Mouse (Mus musculus) kidney, adult 9 months (tissue): ENCODE data around the gene Hcst.

Experiments used
- DNase-seq: peaks from one replicate; pipeline ENCODE4 v3.0.0; 2022

Gene Hcst

GRCm38 (mm10) chr7:30419561-30420499, at the start of gene Hcst:
Gene Hcst (minus strand): TSS chr7:30419854.
- DNase-seq: no peak

DNA sequence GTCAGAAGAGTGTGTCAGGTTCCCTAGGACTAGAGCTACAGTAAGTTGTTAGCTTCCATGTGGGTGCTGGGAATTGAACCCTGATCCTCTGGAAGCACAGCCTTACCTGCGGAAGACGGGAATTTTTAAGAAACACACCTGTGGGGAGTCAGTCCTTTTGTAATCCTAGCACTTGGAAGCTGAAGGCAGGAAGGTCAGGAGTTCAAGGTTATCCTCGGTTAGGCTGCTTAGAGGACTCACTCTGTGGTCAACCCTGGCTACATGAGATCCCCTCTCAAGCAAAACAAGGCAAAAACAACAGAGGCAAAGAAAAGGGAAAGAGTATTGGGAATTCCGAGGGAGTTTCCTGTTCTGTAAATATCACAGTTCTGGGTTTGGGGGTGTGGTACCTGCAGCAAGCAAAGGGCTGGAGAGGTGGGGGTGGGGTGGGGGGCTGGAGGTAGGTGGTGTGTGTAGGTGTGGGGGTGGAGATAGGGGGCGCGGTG, 45.2 kb upstream of the Hcst start:
- no peak for DNase-seq

DNA sequence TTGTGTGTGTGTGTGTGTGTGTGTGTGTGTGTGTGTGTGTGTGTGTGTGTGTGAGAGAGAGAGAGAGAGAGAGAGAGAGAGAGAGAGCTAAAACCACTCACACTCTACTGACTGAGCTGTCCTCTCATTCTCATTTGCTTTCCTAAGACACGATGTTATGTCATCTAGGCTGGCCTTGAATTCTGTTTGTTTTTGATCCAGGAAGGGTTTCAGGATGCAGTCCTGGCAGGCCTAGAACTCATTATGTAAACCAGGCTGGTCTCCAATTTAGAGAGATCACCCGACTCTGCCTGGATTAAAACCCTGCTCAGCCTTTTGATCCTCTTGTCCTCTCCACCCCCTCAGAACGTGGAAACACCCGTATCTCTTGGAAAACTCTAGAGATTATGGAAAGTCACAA, 44.3 kb upstream of the Hcst start:
- no peak for DNase-seq

DNA sequence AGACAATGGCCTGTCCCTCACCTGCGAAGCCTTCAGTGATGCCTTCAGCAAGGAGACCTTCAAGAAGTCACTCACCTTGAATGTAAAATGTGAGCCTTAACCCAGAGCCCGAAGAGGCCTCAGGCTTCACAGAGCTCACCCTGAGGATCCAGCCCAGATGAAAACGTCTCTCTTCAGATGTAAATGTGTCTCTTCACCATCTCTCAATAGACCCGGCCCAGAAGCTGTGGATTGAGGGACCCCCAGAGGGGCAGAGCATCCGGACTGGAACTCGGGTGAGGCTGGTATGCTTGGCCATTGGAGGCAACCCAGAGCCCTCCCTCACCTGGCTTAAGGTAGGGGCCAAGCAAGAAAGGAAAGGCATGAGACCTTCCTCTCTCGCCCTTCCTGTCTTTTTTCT, 43.9 kb upstream of the Hcst start:
- DNase-seq: no peak

DNA sequence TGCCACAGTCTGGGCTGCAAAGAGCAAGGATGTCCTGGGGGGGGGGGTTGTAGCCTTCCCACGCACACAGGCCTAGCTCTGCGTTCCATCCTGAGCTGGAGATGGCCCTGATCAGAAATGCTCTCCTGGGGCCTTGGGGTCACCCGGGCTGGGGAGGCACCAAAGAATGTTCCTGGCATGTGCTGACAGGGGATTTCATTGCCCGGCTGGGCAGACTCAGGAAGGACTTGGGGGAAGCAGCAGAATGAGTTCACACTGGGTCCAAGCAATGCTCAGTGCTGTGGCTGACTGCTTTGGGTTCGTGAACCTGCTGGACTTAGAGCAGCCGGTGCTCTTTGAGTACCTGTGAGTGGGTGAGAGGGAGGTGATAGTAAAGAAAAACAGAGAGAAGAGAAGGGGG, 39.8 kb upstream of the Hcst start:
- no peak for DNase-seq

DNA sequence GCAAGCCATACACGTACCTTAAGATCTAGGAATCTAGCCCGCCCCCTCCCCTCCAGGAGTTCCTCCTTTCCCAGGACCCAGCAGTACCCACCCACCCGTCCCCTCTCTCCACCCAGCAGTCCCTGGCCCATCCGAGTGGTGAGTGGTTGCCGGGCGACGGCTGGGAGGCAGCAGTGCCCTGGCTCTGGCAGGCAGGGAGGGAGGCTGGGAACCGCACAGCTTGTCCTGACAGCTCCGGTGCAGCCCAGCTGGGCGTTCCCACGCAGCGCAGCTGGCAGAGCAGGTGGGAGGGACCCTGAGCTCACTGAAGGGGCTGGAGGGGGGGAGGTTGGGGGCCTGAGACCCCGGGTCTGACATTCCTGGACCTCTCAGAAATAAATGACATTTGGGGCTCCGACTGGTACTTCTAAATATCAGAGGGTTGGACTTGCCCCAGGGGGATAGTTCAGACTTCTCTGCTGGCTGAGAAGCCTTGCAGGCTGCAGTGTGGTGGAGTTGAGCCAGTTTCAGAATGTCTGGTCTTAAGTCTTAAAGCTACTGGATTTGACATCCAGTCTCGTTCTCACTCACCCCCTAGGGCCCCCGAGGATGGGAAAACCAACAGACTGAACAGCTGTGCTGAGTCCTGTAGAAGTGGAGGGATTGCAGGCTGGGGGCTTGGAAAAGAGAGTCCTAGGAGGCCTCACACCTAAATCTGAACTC, 38.1 kb upstream of the Hcst start, which contains the start of the genes Kirrel2 and Nphs1:
Kirrel2 (minus strand) TSS at position 62 of the 702 bp plus-strand sequence.
Nphs1 (plus strand) TSS at position 687 of the 702 bp plus-strand sequence.
- DNase-seq: no peak

GRCm38 (mm10) chr7:30456911-30457628, 37.4 kb upstream of the Hcst start:
- DNase-seq: no peak

DNA sequence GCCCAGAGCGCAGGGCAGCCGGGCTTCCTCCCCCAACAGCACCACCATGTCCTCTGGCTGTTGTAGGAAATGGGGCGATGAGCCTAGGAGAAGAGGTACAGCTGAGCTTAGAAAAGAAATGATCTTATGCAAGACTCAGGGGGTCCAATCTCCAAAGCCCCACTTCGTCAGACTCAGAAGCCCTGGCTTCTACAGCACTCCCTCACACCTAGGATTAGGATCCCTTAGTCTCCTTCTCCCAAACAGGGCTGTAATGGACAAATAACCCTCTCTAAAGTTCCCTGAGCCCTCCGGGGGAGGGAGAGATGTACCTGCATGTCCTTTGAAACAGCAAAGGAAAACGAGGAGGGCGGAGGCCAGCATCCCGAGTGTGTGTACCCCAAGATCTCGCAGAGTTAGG, 36.8 kb upstream of the Hcst start:
- DNase-seq: no peak

DNA sequence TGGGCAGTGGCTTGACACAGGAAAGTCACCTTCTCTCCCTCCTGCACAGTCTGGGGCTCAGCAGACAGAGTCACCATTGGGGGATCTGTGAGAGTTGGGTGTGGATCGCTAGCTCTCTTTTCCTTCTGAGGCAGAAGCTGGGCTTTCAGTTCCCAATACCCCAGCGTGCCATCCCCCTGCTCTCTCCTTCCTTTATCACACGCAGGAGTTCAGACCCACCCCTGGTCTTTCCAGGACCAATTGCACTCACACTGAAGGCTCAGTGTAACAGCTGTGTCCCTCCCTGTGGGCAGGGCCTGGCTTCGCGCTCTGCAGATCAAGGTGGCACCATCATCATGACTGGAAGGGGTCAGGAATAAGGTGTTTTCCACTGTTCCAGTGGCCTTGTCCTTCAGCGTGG, 34.6 kb upstream of the Hcst start:
- no peak for DNase-seq

- peak; percentile 63 for DNase-seq
Observed at GRCm38 (mm10) chr7:30453766-30454165, 34.1 kb upstream of the Hcst start.

GRCm38 (mm10) chr7:30453327-30453726, 33.7 kb upstream of the Hcst start:
- no peak for DNase-seq

GRCm38 (mm10) chr7:30450241-30450640, 30.6 kb upstream of the Hcst start:
- DNase-seq: no peak

DNA sequence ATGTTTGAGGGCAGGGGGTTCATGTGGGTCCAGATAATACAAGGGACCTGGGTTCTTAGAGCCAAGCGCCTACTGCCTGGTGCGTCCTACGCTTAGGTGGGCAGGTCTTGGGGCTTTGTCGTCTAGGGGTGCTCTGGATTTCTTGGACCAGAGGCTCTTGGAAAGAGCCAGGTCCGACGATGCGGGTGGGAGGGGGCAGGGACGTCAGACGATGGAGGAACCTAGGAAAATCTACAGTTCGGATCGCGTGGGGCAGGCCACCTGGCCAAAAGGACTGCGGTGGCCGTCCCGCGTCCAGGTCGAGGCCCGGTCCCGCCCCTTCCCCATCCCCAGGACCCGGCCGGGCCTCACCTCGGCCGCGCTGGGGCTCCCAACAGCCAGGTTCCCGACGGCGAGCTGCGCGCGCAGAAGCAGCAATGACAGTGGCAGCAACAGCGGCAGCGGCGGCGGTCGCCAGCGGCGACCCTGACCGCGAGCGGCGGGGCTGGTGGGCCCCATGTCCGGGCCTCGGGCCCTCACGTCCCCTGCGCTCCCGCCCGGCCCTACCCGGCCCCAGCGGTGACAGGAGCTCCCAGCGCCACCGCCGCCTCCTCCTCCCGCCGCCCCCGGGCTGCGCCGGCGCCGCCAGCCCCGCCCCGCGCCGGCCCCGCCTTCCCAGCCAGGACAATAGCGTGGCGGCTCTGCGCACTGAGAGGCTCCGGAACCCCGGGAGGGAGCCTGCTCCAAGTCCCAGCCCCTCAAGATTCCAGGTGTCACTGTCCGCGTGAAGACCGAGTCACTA, 25.5 kb upstream of the Hcst start, which contains the start of gene Aplp1:
Aplp1 (minus strand) TSS at position 565 of the 781 bp plus-strand sequence.
- peak; percentile 31 for DNase-seq

DNA sequence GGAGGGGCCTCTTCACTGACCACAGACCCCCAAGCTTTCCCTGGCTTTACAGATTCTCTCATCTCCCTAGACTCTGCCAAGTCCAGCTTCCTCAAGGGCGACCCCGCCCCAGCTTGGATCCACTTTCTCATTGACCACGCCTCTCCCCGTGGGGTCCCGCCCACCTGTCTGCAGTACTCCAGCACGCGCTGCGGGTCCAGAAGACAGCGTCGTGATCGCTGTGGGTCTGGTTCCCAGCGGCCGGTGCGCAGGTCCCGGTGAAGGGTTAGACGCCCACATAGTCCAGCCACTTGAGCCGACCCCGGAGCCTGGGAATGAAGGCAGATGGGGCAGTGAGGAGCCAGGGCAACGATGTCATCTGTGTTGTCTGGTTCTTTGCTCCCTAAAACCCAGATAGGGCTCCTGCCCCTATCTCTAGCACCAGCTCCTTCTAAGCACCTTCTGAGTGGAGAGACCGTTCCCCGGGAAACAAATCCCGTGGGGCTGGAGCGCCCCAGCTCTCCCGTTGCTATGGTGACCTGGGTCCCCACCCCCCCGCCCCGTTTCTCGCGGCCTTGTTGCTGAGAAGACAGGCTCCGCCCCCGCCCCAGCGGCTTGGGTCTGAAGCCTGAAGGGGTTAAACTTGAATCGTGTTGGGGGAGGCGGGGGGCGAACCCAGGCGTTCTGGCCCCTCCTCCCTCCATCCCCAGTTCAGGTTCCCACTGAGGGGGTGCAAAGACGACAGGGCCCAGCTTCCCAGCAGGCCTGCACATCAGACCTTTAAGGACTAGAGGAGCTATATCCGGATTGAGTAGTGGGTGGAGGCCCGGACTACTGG, 24.7 kb upstream of the Hcst start:
- DNase-seq: no peak

GRCm38 (mm10) chr7:30443696-30444095, 24.0 kb upstream of the Hcst start:
- DNase-seq: no peak

DNA sequence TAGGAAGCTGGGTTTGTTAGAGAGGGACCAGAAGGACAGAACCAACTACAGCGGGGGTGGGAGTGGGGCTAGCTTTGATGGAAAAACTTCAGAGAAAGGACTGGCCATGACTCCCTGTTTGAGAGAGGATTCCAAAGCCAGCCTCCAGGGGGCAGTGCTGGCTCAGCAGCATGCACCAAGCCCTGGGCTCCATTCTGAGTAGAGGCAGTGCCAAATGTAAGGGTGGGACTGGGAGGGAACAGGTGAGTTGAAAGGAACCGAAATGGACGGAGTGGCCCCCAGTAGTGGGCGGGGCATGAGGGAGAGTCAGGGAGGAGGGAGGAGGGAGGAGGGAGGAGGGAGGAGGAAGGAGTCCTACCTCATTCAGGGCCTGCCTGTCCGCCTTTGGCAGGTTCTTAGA, 21.0 kb upstream of the Hcst start:
- peak; percentile 35 for DNase-seq

DNA sequence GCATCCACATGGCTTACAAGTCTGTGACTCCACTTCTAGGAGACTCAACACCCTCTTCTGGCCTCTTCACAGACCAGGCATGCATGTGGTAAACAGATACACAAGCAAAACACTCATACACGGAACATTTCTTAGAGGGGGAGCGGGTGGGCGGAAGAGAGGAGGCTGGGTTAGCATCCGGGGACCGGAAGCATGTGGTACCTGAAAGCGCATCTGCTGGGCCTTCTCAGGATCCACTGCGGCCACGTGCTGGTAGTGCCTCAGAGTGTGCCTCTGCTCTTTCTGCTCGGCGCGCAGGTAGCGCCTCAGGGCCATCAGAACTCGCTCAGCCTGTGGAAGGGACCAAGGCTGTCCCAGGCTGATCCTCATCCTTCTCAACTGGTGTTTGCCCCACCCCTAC, 20.1 kb upstream of the Hcst start:
- DNase-seq: no peak

- no peak for DNase-seq
Observed at GRCm38 (mm10) chr7:30436879-30437278, 17.2 kb upstream of the Hcst start.

GRCm38 (mm10) chr7:30435156-30435555, 15.5 kb upstream of the Hcst start:
- DNase-seq: no peak

DNA sequence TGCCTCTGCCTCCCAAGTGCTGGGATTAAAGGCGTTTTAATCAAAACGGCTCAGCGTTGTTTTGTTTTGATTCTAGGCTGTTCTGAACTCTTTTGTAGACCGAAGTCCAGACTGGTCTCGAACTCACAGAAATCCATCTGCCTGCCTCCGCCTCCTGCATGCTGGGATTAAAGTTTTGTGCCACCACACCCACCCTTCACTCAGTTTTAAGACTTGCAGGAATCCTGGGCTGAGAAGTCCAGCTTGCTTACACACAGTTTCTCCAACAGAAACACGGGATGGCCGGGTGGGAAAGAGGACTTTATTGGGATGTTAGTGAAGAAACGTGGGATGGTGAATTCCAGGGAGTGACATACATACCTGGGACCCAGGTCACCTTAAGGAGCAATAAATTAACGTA, 15.0 kb upstream of the Hcst start:
- no peak for DNase-seq

DNA sequence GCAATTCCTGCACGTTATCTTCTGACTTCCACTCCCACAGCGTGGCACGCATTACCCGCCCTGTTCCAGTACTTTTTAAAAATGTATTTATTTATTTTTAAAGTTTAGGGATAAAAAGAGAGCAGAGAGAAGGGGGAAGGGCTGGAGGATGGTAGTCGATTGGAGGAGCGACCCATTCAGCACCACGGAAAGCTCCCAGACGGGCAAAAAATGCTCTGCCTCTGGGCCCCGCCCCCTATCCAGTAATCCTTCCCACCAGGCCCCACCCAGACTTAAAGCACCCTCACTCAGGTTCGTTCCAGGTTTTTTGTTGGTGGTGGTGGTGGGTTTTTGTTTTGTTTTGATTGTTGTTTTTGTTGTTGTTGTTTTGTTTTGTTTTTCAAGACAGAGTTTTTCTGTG, 14.6 kb upstream of the Hcst start:
- peak; percentile 49 for DNase-seq
